Mouse (Mus musculus): ENCODE data around the gene Ripply1. TPM values are rescaled to one million over a fixed set of nuclear protein-coding genes. Genes with fewer than 3 reads are reported as not detected.
"Not testable (repeated sequence)": the region's sequence is repeated elsewhere in the genome, so short reads cannot be mapped to it uniquely, and the experiment has no call there.

The Ripply1 gene
- polyA plus RNA-seq, 1 experiment from 2014 or later, result not detected

- WGBS, result 72% methylated on average over 5 of the region's 5 CpGs
- H3K9me3 ChIP-seq, result no peaks in the 10 kb centered on the region
- no peak for ATAC-seq (ENCODE audit: extremely low read depth, insufficient number of reproducible peaks, low FRiP score, low TSS enrichment)
- no peak overlapping the region for H3K27ac ChIP-seq (replicated peaks)
- no peak overlapping the region for H3K4me2 ChIP-seq
- no peaks in the 10 kb centered on the region for H3K36me3 ChIP-seq
- no peaks in the 10 kb centered on the region; the same call in 1 of the 2 replicates for H3K27me3 ChIP-seq (replicated peaks)
- peaks cover 17% of the 10 kb centered on the region; the same call in 1 of the 2 replicates for H3K4me1 ChIP-seq
- no peak overlapping the region for H3K4me3 ChIP-seq
- H3K9ac ChIP-seq, result no peak overlapping the region
These were observed 2.8 kb downstream of the Ripply1 start for GRCm38 (mm10) chrX:139779401-139779800.

GRCm38 (mm10) chrX:139778886-139779285 lies 3.3 kb downstream of the Ripply1 start:
- H3K36me3 ChIP-seq, result no peaks in the 10 kb centered on the region
- H3K9me3 ChIP-seq, result no peaks in the 10 kb centered on the region
- no peak overlapping the region for H3K27ac ChIP-seq (replicated peaks)
- 73% methylated on average over 1 of the region's 1 CpGs for WGBS
- no peaks in the 10 kb centered on the region; the same call in 1 of the 2 replicates for H3K27me3 ChIP-seq (replicated peaks)
- no peak overlapping the region for H3K4me2 ChIP-seq
- ATAC-seq (ENCODE audit: extremely low read depth, insufficient number of reproducible peaks, low FRiP score, low TSS enrichment), result no peak
- H3K9ac ChIP-seq, result no peak overlapping the region
- no peak overlapping the region for H3K4me3 ChIP-seq
- H3K4me1 ChIP-seq, result peaks cover 17% of the 10 kb centered on the region; the same call in 1 of the 2 replicates

- no peak overlapping the region for H3K4me3 ChIP-seq
- no peaks in the 10 kb centered on the region for H3K36me3 ChIP-seq
- H3K4me1 ChIP-seq, result peaks cover 17% of the 10 kb centered on the region; the same call in 1 of the 2 replicates
- no peak overlapping the region for H3K27ac ChIP-seq (replicated peaks)
- H3K9ac ChIP-seq, result no peak overlapping the region
- H3K4me2 ChIP-seq, result no peak overlapping the region
- ATAC-seq (ENCODE audit: extremely low read depth, insufficient number of reproducible peaks, low FRiP score, low TSS enrichment), result no peak
- H3K27me3 ChIP-seq (replicated peaks), result no peaks in the 10 kb centered on the region; the same call in 1 of the 2 replicates
- no peaks in the 10 kb centered on the region for H3K9me3 ChIP-seq
- 41% methylated on average over 4 of the region's 4 CpGs for WGBS
These were observed 4.8 kb downstream of the Ripply1 start for GRCm38 (mm10) chrX:139777357-139777756.

GRCm38 (mm10) chrX:139775084-139775612 lies 7.0 kb downstream of the Ripply1 start:
- Histone ChIP-seq H3K4me3 (no peak overlapping the region), H3K36me3 (no peaks in the 10 kb centered on the region), H3K4me1 (peaks cover 11% of the 10 kb centered on the region; the same call in 1 of the 2 replicates), H3K4me2 (peak overlapping the region; percentile 59), H3K9ac (no peak overlapping the region), H3K27ac (replicated peaks) (no peak overlapping the region), H3K27me3 (replicated peaks) (no peaks in the 10 kb centered on the region; the same call in 1 of the 2 replicates), H3K9me3 (no peaks in the 10 kb centered on the region)
- WGBS, result 59% methylated on average over 7 of the region's 7 CpGs
- no peak for ATAC-seq (ENCODE audit: extremely low read depth, insufficient number of reproducible peaks, low FRiP score, low TSS enrichment)

GRCm38 (mm10) chrX:139774309-139775083 lies 7.7 kb downstream of the Ripply1 start:
- WGBS, result 17% methylated on average over 18 of the region's 18 CpGs
- Histone ChIP-seq H3K4me3 (peak overlapping the region; percentile 16; the same call in 1 of the 2 replicates), H3K9ac (no peak overlapping the region), H3K9me3 (no peaks in the 10 kb centered on the region), H3K4me2 (peak overlapping the region; percentile 59), H3K4me1 (peaks cover 11% of the 10 kb centered on the region; the same call in 1 of the 2 replicates), H3K27me3 (replicated peaks) (no peaks in the 10 kb centered on the region; the same call in 1 of the 2 replicates), H3K36me3 (no peaks in the 10 kb centered on the region), H3K27ac (replicated peaks) (no peak overlapping the region)
- ATAC-seq (ENCODE audit: extremely low read depth, insufficient number of reproducible peaks, low FRiP score, low TSS enrichment), result no peak

- H3K4me2 ChIP-seq, result no peak overlapping the region
- peaks cover 9% of the 10 kb centered on the region; the same call in 1 of the 2 replicates for H3K4me1 ChIP-seq
- 55% methylated on average over 13 of the region's 13 CpGs for WGBS
These were observed 12.0 kb downstream of the Ripply1 start for GRCm38 (mm10) chrX:139769975-139770637.

GRCm38 (mm10) chrX:139762546-139762945 lies 19.6 kb downstream of the Ripply1 start:
- H3K27me3 ChIP-seq (replicated peaks), result no peaks in the 10 kb centered on the region
- no peak overlapping the region for H3K4me2 ChIP-seq
- 69% methylated on average over 2 of the region's 2 CpGs for WGBS
- no peaks in the 10 kb centered on the region for H3K36me3 ChIP-seq
- H3K4me3 ChIP-seq, result no peak overlapping the region
- ATAC-seq (ENCODE audit: extremely low read depth, insufficient number of reproducible peaks, low FRiP score, low TSS enrichment), result no peak
- H3K9me3 ChIP-seq, result no peaks in the 10 kb centered on the region
- no peak overlapping the region for H3K27ac ChIP-seq (replicated peaks)
- no peaks in the 10 kb centered on the region for H3K4me1 ChIP-seq
- no peak overlapping the region for H3K9ac ChIP-seq

More at GRCm38 (mm10) chrX:139769975-139770637, 12.0 kb downstream of the Ripply1 start:
- Histone ChIP-seq H3K9ac (no peak overlapping the region), H3K27ac (replicated peaks) (no peak overlapping the region), H3K4me3 (no peak overlapping the region), H3K36me3 (no peaks in the 10 kb centered on the region), H3K9me3 (no peaks in the 10 kb centered on the region), H3K27me3 (replicated peaks) (peaks cover 5% of the 10 kb centered on the region; the same call in 1 of the 2 replicates)
- no peak for ATAC-seq (ENCODE audit: extremely low read depth, insufficient number of reproducible peaks, low FRiP score, low TSS enrichment)

GRCm38 (mm10) chrX:139758634-139759033 lies 23.5 kb downstream of the Ripply1 start:
- not testable (repeated sequence) for H3K27ac ChIP-seq (replicated peaks); H3K9ac ChIP-seq; H3K4me2 ChIP-seq; H3K4me3 ChIP-seq; ATAC-seq (ENCODE audit: extremely low read depth, insufficient number of reproducible peaks, low FRiP score, low TSS enrichment); H3K4me1 ChIP-seq; H3K9me3 ChIP-seq; H3K27me3 ChIP-seq (replicated peaks); H3K36me3 ChIP-seq
- WGBS, result 51% methylated on average over 3 of the region's 3 CpGs

- no peak overlapping the region for H3K9ac ChIP-seq
- WGBS, result 7% methylated on average over 1 of the region's 1 CpGs
- H3K9me3 ChIP-seq, result peaks cover 3% of the 10 kb centered on the region; the same call in 1 of the 2 replicates
- H3K4me2 ChIP-seq, result no peak overlapping the region
- peaks cover 25% of the 10 kb centered on the region for H3K36me3 ChIP-seq
- H3K4me3 ChIP-seq, result no peak overlapping the region
- H3K27me3 ChIP-seq (replicated peaks), result no peaks in the 10 kb centered on the region
- no peak for ATAC-seq (ENCODE audit: extremely low read depth, insufficient number of reproducible peaks, low FRiP score, low TSS enrichment)
- H3K4me1 ChIP-seq, result no peaks in the 10 kb centered on the region
- H3K27ac ChIP-seq (replicated peaks), result no peak overlapping the region
These were observed 30.3 kb downstream of the Ripply1 start for GRCm38 (mm10) chrX:139751855-139752254.

- Histone ChIP-seq H3K27me3 (replicated peaks) (no peaks in the 10 kb centered on the region), H3K27ac (replicated peaks) (no peak overlapping the region), H3K9me3 (no peaks in the 10 kb centered on the region), H3K4me3 (no peak overlapping the region), H3K4me1 (no peaks in the 10 kb centered on the region), H3K9ac (no peak overlapping the region), H3K36me3 (peaks cover 34% of the 10 kb centered on the region), H3K4me2 (no peak overlapping the region)
- ATAC-seq (ENCODE audit: extremely low read depth, insufficient number of reproducible peaks, low FRiP score, low TSS enrichment), result no peak
- WGBS, result 75% methylated on average over 5 of the region's 5 CpGs
These were observed 45.1 kb downstream of the Ripply1 start for GRCm38 (mm10) chrX:139737066-139737465.

GRCm38 (mm10) chrX:139730541-139730940 lies 51.6 kb downstream of the Ripply1 start:
- Histone ChIP-seq H3K27me3 (replicated peaks) (no peaks in the 10 kb centered on the region), H3K36me3 (peaks cover 43% of the 10 kb centered on the region), H3K4me1 (no peaks in the 10 kb centered on the region), H3K9me3 (no peaks in the 10 kb centered on the region), H3K4me3 (no peak overlapping the region), H3K27ac (replicated peaks) (no peak overlapping the region), H3K4me2 (no peak overlapping the region), H3K9ac (no peak overlapping the region)
- 79% methylated on average over 3 of the region's 3 CpGs for WGBS
- ATAC-seq (ENCODE audit: extremely low read depth, insufficient number of reproducible peaks, low FRiP score, low TSS enrichment), result no peak
